Mouse (Mus musculus) cerebellum, postnatal 14 days (tissue): Measurements from ENCODE around the gene Spast.

Experiments used
- DNase-seq, 2 experiments: peaks; one replicate each; pipeline ENCODE4 v3.0.0; 2021; ENCODE audit warnings: mixed read lengths in 2 of 2

Spast gene

GRCm38 (mm10) chr17:74328146-74328545, 10.6 kb upstream of the Spast start:
- DNase-seq: peak; percentile 60 to 81

GRCm38 (mm10) chr17:74331049-74331676, 7.6 kb upstream of the Spast start:
- DNase-seq: no peak

- peak; percentile 97 for DNase-seq
These were observed 409 bp upstream of the Spast start for GRCm38 (mm10) chr17:74338225-74338931.

GRCm38 (mm10) chr17:74341151-74341550, 2.4 kb downstream of the Spast start:
- DNase-seq: no peak

GRCm38 (mm10) chr17:74363592-74363991, 24.8 kb downstream of the Spast start:
- no peak for DNase-seq

- no peak for DNase-seq
These were observed 38.1 kb downstream of the Spast start for GRCm38 (mm10) chr17:74376916-74377315.

GRCm38 (mm10) chr17:74386657-74387056, 47.9 kb downstream of the Spast start:
- DNase-seq: no peak

- DNase-seq: no peak
These were observed 51.1 kb downstream of the Spast start for GRCm38 (mm10) chr17:74389847-74390246.

- DNase-seq: no peak
These were observed 55.6 kb downstream of the Spast start for GRCm38 (mm10) chr17:74394381-74394780.

- peak in 1 of 2 experiments; percentile 7 for DNase-seq
These were observed 56.1 kb downstream of the Spast start for GRCm38 (mm10) chr17:74394855-74395254.

- peak; percentile 97 for DNase-seq
These were observed 56.7 kb downstream of the Spast start, which contains the start of gene Slc30a6 for GRCm38 (mm10) chr17:74395383-74396065. Gene Slc30a6, plus strand, starts transcription at chr17:74395608.

- DNase-seq: no peak
These were observed 58.0 kb downstream of the Spast start for GRCm38 (mm10) chr17:74396766-74397165.

- no peak for DNase-seq
These were observed 58.4 kb downstream of the Spast start for GRCm38 (mm10) chr17:74397173-74397572.

- no peak for DNase-seq
These were observed 63.9 kb downstream of the Spast start for GRCm38 (mm10) chr17:74402486-74403222.

GRCm38 (mm10) chr17:74406487-74406886, 67.7 kb downstream of the Spast start:
- DNase-seq: no peak

GRCm38 (mm10) chr17:74409722-74410121, 70.9 kb downstream of the Spast start:
- no peak for DNase-seq

GRCm38 (mm10) chr17:74413324-74413723, 74.5 kb downstream of the Spast start:
- DNase-seq: no peak

- DNase-seq: no peak
These were observed 75.9 kb downstream of the Spast start for GRCm38 (mm10) chr17:74414671-74415070.

- no peak for DNase-seq
These were observed 78.1 kb downstream of the Spast start for GRCm38 (mm10) chr17:74416841-74417360.

- no peak for DNase-seq
These were observed 79.4 kb downstream of the Spast start for GRCm38 (mm10) chr17:74418171-74418570.

GRCm38 (mm10) chr17:74420656-74421055, 81.9 kb downstream of the Spast start:
- DNase-seq: no peak

GRCm38 (mm10) chr17:74424401-74425005, 85.7 kb downstream of the Spast start:
- DNase-seq: peak; percentile 14 to 28
